Mouse (Mus musculus) ES-E14 (cell line): ENCODE measurements at regions not wholly inside any gene's neighbourhood (a gene's known extent, or its start where the extent isn't known, plus 50 kb on each side); places are given as distances from the start of the nearest gene placed in this dataset.

Experiments used
- DNase-seq: peaks from one replicate; pipeline ENCODE4 v3.0.0-alpha.2; 2013; ENCODE audit warnings: low read depth, low spot score
- H3K27ac ChIP-seq: 2 replicates; pipeline ENCODE4 v1.5.1; 2012; ENCODE audit warnings: low read depth, mild to moderate bottlenecking, low read length, moderate library complexity, mixed read lengths; ENCODE audit not compliant: poor library complexity, insufficient read depth, severe bottlenecking
- H3K36me3 ChIP-seq: 2 replicates; pipeline ENCODE4 v1.6.1; 2012; ENCODE audit warnings: mild to moderate bottlenecking, low read length, moderate library complexity, mixed read lengths; ENCODE audit not compliant: control insufficient read depth, poor library complexity, insufficient read depth, severe bottlenecking
- H3K4me1 ChIP-seq, 2 experiments: fragments of 150-350 bp in 1 of 2; sonication (generic) in 1 of 2; 2 replicates each; pipeline ENCODE4 v1.6.1; 2012; ENCODE audit warnings: low read length in 2 of 2, mild to moderate bottlenecking in 1 of 2, mixed read lengths in 1 of 2; ENCODE audit not compliant: control insufficient read depth in 2 of 2, insufficient read depth in 2 of 2, poor library complexity in 1 of 2
- H3K4me3 ChIP-seq, 2 experiments: fragments of 150-350 bp in 1 of 2; sonication (generic) in 1 of 2; 2 replicates each; pipeline ENCODE4 v1.5.1; 2012; ENCODE audit warnings: low read length in 2 of 2, low read depth in 1 of 2, mild to moderate bottlenecking in 1 of 2, mixed read lengths in 1 of 2; ENCODE audit not compliant: insufficient read depth in 1 of 2, poor library complexity in 1 of 2, severe bottlenecking in 1 of 2
- H3K9ac ChIP-seq: 2 replicates; pipeline ENCODE4 v1.6.1; 2012; ENCODE audit warnings: low read depth, mild to moderate bottlenecking, low read length, mixed read lengths; ENCODE audit not compliant: poor library complexity, insufficient read depth, severe bottlenecking
- H3K9me3 ChIP-seq: fragments of 150-350 bp; sonication (generic); 2 replicates; pipeline ENCODE4 v1.6.1; 2012; ENCODE audit warnings: low read depth, mild to moderate bottlenecking, low read length; ENCODE audit not compliant: control insufficient read depth, insufficient read depth
- CHD2 ChIP-seq: IDR thresholded peaks from 2 replicates; pipeline ENCODE4 v1.6.1; 2014; ENCODE audit warnings: mild to moderate bottlenecking, low read depth, low read length, inconsistent platforms
- HCFC1 ChIP-seq: IDR thresholded peaks from 2 replicates; pipeline ENCODE4 v1.6.1; 2012; ENCODE audit warnings: low read length, inconsistent platforms, borderline replicate concordance; ENCODE audit not compliant: insufficient read depth
- MAFK ChIP-seq: IDR thresholded peaks from 2 replicates; pipeline ENCODE4 v1.6.1; 2014; ENCODE audit warnings: mild to moderate bottlenecking, low read depth, low read length, inconsistent platforms; ENCODE audit not compliant: insufficient read depth
- ZC3H11A ChIP-seq: IDR thresholded peaks from 2 replicates; pipeline ENCODE4 v1.6.1; 2012; ENCODE audit warnings: low read depth, mild to moderate bottlenecking, inconsistent platforms, low read length, borderline replicate concordance
- ZNF384 ChIP-seq: IDR thresholded peaks from 2 replicates; pipeline ENCODE4 v1.6.1; 2012; ENCODE audit warnings: low read depth, low read length, inconsistent platforms
- in situ Hi-C, 2 experiments: fragments of 600-800 bp; cut with MboI; formaldehyde crosslinking; loops; one replicate each; pipeline ENCODE4 v1.15.1; 2025; ENCODE audit warnings: low sequenced_read_pairs in 2 of 2, inconsistent platforms in 1 of 2; ENCODE audit not compliant: unreplicated experiment in 2 of 2

GRCm38 (mm10) chr8:88903094-88903493, 140.9 kb downstream of the Sall1 start:
- in situ Hi-C loops = no loop called here
- Histone ChIP-seq H3K4me1 (no peaks in the 10 kb centered on the region), H3K36me3 (no peaks in the 10 kb centered on the region), H3K9ac (no peak overlapping the region), H3K27ac (no peak overlapping the region), H3K4me3 (no peak overlapping the region), H3K9me3 (no peaks in the 10 kb centered on the region)
- no peak for DNase-seq
- TF ChIP-seq CHD2 = no peak
- no peak for TF ChIP-seq HCFC1
- no peak for TF ChIP-seq MAFK
- TF ChIP-seq ZNF384 = no peak

GRCm38 (mm10) chr8:88883751-88884390, 160.1 kb downstream of the Sall1 start:
- H3K4me3 ChIP-seq = no peak overlapping the region
- H3K9me3 ChIP-seq = no peaks in the 10 kb centered on the region
- H3K27ac ChIP-seq = no peak overlapping the region
- in situ Hi-C loops = no loop called here
- no peak for DNase-seq
- TF ChIP-seq HCFC1 (no peak), ZC3H11A (no peak), CHD2 (no peak), ZNF384 (no peak), MAFK (no peak)
- H3K4me1 ChIP-seq = no peaks in the 10 kb centered on the region
- H3K36me3 ChIP-seq = no peaks in the 10 kb centered on the region
- H3K9ac ChIP-seq = no peak overlapping the region

- no peaks in the 10 kb centered on the region for H3K36me3 ChIP-seq
- no peaks in the 10 kb centered on the region for H3K4me1 ChIP-seq
- in situ Hi-C loops = no loop called here
- H3K9me3 ChIP-seq = no peaks in the 10 kb centered on the region
- no peak for DNase-seq
- no peak overlapping the region for H3K9ac ChIP-seq
- no peak overlapping the region for H3K4me3 ChIP-seq
- TF ChIP-seq HCFC1 (no peak), CHD2 (no peak), MAFK (no peak), ZC3H11A (no peak), ZNF384 (no peak)
- H3K27ac ChIP-seq = no peak overlapping the region
Measured at GRCm38 (mm10) chr8:88879857-88880256, 164.1 kb downstream of the Sall1 start.

GRCm38 (mm10) chr8:88877921-88878320, 166.0 kb downstream of the Sall1 start:
- Histone ChIP-seq H3K27ac (no peak overlapping the region), H3K4me1 (no peaks in the 10 kb centered on the region), H3K9me3 (no peaks in the 10 kb centered on the region), H3K36me3 (no peaks in the 10 kb centered on the region), H3K9ac (no peak overlapping the region), H3K4me3 (no peak overlapping the region)
- TF ChIP-seq HCFC1 (no peak), MAFK (no peak), ZC3H11A (no peak), CHD2 (no peak), ZNF384 (no peak)
- DNase-seq = no peak
- in situ Hi-C loops = no loop called here

- no peak overlapping the region for H3K27ac ChIP-seq
- no peaks in the 10 kb centered on the region for H3K9me3 ChIP-seq
- H3K4me3 ChIP-seq = no peak overlapping the region
- no peaks in the 10 kb centered on the region; a peak in 1 of 4 replicates for H3K4me1 ChIP-seq
- H3K36me3 ChIP-seq = no peaks in the 10 kb centered on the region
- H3K9ac ChIP-seq = no peak overlapping the region
- in situ Hi-C loops = no loop called here
- no peak for DNase-seq
- TF ChIP-seq CHD2 (no peak), HCFC1 (no peak), ZNF384 (no peak), MAFK (no peak)
Measured at GRCm38 (mm10) chr8:88862846-88863455, 166.1 kb downstream of the Cyld start.
